Mouse (Mus musculus) limb, embryonic 14.5 days (tissue): ENCODE measurements around the gene Abcc2. TPM values are rescaled to one million over a fixed set of nuclear protein-coding genes. Genes with fewer than 3 reads are reported as not detected.

Experiments
- ATAC-seq: fragments of 200-750 bp; cut with Nextera tagmentation; 2 replicates; pipeline ENCODE4 v1.8.0; 2017; ENCODE audit warnings: low read depth, moderate number of reproducible peaks, moderate TSS enrichment; ENCODE audit not compliant: low FRiP score
- DNase-seq: peaks from one replicate; pipeline ENCODE4 v3.0.0-alpha.2; 2015; ENCODE audit warnings: low spot score
- H3K27ac ChIP-seq: fragments of 300-500 bp; sonication (generic); replicated peaks from 2 replicates; pipeline ENCODE4 v1.5.1; 2014; ENCODE audit warnings: low read depth, mild to moderate bottlenecking, low read length, moderate library complexity, mixed read lengths
- H3K27me3 ChIP-seq: fragments of 300-500 bp; sonication (generic); 2 replicates; pipeline ENCODE4 v1.6.1; 2014; ENCODE audit warnings: low read length, mixed read lengths; ENCODE audit not compliant: control insufficient read depth, insufficient read depth
- H3K36me3 ChIP-seq: fragments of 300-500 bp; sonication (generic); 2 replicates; pipeline ENCODE4 v1.6.1; 2014; ENCODE audit warnings: mild to moderate bottlenecking, low read length, moderate library complexity, mixed read lengths; ENCODE audit not compliant: control insufficient read depth, insufficient read depth
- H3K4me1 ChIP-seq: fragments of 300-500 bp; sonication (generic); 2 replicates; pipeline ENCODE4 v1.6.1; 2014; ENCODE audit warnings: antibody characterized with exemption, low read length, mixed read lengths; ENCODE audit not compliant: control insufficient read depth, insufficient read depth
- H3K4me2 ChIP-seq: fragments of 300-500 bp; sonication (generic); replicated peaks from 2 replicates; pipeline ENCODE4 v1.6.1; 2014; ENCODE audit warnings: low read depth, mild to moderate bottlenecking, low read length, moderate library complexity; ENCODE audit not compliant: severe bottlenecking
- H3K4me3 ChIP-seq: fragments of 300-500 bp; sonication (generic); replicated peaks from 2 replicates; pipeline ENCODE4 v1.5.1; 2014; ENCODE audit warnings: low read length
- H3K9ac ChIP-seq: fragments of 300-500 bp; sonication (generic); 2 replicates; pipeline ENCODE4 v1.6.1; 2014; ENCODE audit warnings: mild to moderate bottlenecking, low read depth, low read length, moderate library complexity; ENCODE audit not compliant: severe bottlenecking
- H3K9me3 ChIP-seq: fragments of 300-500 bp; sonication (generic); 2 replicates; pipeline ENCODE4 v1.6.1; 2016; ENCODE audit warnings: low read length; ENCODE audit not compliant: control insufficient read depth
- POLR2A ChIP-seq: fragments of 200-500 bp; IDR thresholded peaks from 2 replicates; pipeline ENCODE4 v1.8.0; 2012; ENCODE audit warnings: inconsistent platforms, mild to moderate bottlenecking, moderate library complexity, borderline replicate concordance; ENCODE audit not compliant: insufficient read depth, insufficient read length; ENCODE audit errors: extremely low read depth
- WGBS: fragments of 180-500 bp; shearing (Covaris S2); extraction: QIAGEN DNeasy Blood & Tissue Kit; methylation state at CpG from one replicate; pipeline ENCODE4 v1.1.7; 2014; 5-methylcytosine and 5-hydroxymethylcytosine counted together
- polyA plus RNA-seq, 2 experiments: library from polyadenylated mRNA; depleted of rRNA in 1 of 2; stranded (reverse) in 1 of 2; unstranded in 1 of 2; fragments of >200 nt; fragmentation: Nextera tagmentation in 1 of 2; extraction: Ambion mirVana in 1 of 2; gene quantifications; 2 replicates each; pipeline versions ENCODE4 v1.2.1 to v1.2.3; 2012 to 2014

Abcc2 gene
- polyA plus RNA-seq, 2 experiments, result 0.11 to 0.32 TPM

GRCm38 (mm10) chr19:43887725-43888124, 105.7 kb downstream of the Abcc2 start:
- TF ChIP-seq POLR2A, result no peak
- H3K4me1 ChIP-seq, result peaks cover 9% of the 10 kb centered on the region
- H3K36me3 ChIP-seq, result no peaks in the 10 kb centered on the region; the same call in 1 of the 2 replicates
- H3K9me3 ChIP-seq, result no peaks in the 10 kb centered on the region
- no peak overlapping the region for H3K27ac ChIP-seq
- H3K27me3 ChIP-seq, result no peaks in the 10 kb centered on the region
- H3K4me2 ChIP-seq, result no peak overlapping the region
- DNase-seq (no peak), ATAC-seq (no peak)
- no peak overlapping the region for H3K9ac ChIP-seq
- 68% methylated on average over 2 of the region's 2 CpGs for WGBS
- no peak overlapping the region for H3K4me3 ChIP-seq

Other genes with a start within 250 kb of the Abcc2 start
- 0.05 TPM in 1 of 2 replicates, not detected in the other for gene Nkx2-3, start 169.9 kb upstream of the Abcc2 start, polyA plus RNA-seq (2012; rRNA removed)
- not detected in 2 replicates for gene Nkx2-3, start 169.9 kb upstream of the Abcc2 start, polyA plus RNA-seq (2014; fragmentation: Nextera tagmentation; extraction: Ambion mirVana)
- gene Slc25a28, start 107.3 kb upstream of the Abcc2 start, polyA plus RNA-seq (2012; rRNA removed), result 70.0 and 77.8 TPM in 2 replicates
- 14.2 and 18.0 TPM in 2 replicates for gene Slc25a28, start 107.3 kb upstream of the Abcc2 start, polyA plus RNA-seq (2014; fragmentation: Nextera tagmentation; extraction: Ambion mirVana)
- 9.3 and 10.3 TPM in 2 replicates for gene Entpd7, start 92.5 kb upstream of the Abcc2 start, polyA plus RNA-seq (2012; rRNA removed)
- 11.8 and 13.2 TPM in 2 replicates for gene Entpd7, start 92.5 kb upstream of the Abcc2 start, polyA plus RNA-seq (2014; fragmentation: Nextera tagmentation; extraction: Ambion mirVana)
- gene Cutc, start 29.2 kb upstream of the Abcc2 start, polyA plus RNA-seq (2012; rRNA removed), result 7.0 and 8.2 TPM in 2 replicates
- gene Cutc, start 29.2 kb upstream of the Abcc2 start, polyA plus RNA-seq (2014; fragmentation: Nextera tagmentation; extraction: Ambion mirVana), result 13.0 and 13.3 TPM in 2 replicates
- 15.8 and 17.7 TPM in 2 replicates for gene Cox15, start 29.2 kb upstream of the Abcc2 start, polyA plus RNA-seq (2012; rRNA removed)
- gene Cox15, start 29.2 kb upstream of the Abcc2 start, polyA plus RNA-seq (2014; fragmentation: Nextera tagmentation; extraction: Ambion mirVana), result 7.7 and 8.8 TPM in 2 replicates
- gene Dnmbp, start 158.0 kb downstream of the Abcc2 start, polyA plus RNA-seq (2012; rRNA removed), result 33.0 and 39.7 TPM in 2 replicates
- gene Dnmbp, start 158.0 kb downstream of the Abcc2 start, polyA plus RNA-seq (2014; fragmentation: Nextera tagmentation; extraction: Ambion mirVana), result 23.3 and 26.1 TPM in 2 replicates
- gene Cpn1, start 204.4 kb downstream of the Abcc2 start, polyA plus RNA-seq (2012; rRNA removed), result 0.19 and 0.26 TPM in 2 replicates
- 0.14 TPM in 1 of 2 replicates, not detected in the other for gene Cpn1, start 204.4 kb downstream of the Abcc2 start, polyA plus RNA-seq (2014; fragmentation: Nextera tagmentation; extraction: Ambion mirVana)
- 0.04 and 0.05 TPM in 2 replicates for gene Cyp2c23, start 247.0 kb downstream of the Abcc2 start, polyA plus RNA-seq (2012; rRNA removed)
- gene Cyp2c23, start 247.0 kb downstream of the Abcc2 start, polyA plus RNA-seq (2014; fragmentation: Nextera tagmentation; extraction: Ambion mirVana), result 0.12 TPM in 1 of 2 replicates, not detected in the other